Mouse (Mus musculus) lung, adult 2 months (tissue): ENCODE results near the gene Ryr3. TPM values are rescaled to one million over a fixed set of nuclear protein-coding genes. Genes with fewer than 3 reads are reported as not detected.

Experiments used
- DNase-seq: peaks from one replicate; pipeline ENCODE4 v3.0.0; 2022
- H3K4me1 ChIP-seq: fragments of 200-500 bp; 2 replicates; pipeline ENCODE4 v1.6.1; 2011; ENCODE audit warnings: low read length; ENCODE audit not compliant: control insufficient read depth, insufficient read depth
- H3K4me3 ChIP-seq: fragments of 200-500 bp; replicated peaks from 2 replicates; pipeline ENCODE3; 2011; ENCODE audit warnings: low read depth, mild to moderate bottlenecking, control low read depth, low read length; ENCODE audit errors: extremely low read depth
- CTCF ChIP-seq: fragments of 200-500 bp; IDR thresholded peaks from 2 replicates; pipeline ENCODE4 v1.5.1; 2011; ENCODE audit warnings: mild to moderate bottlenecking, low read length, control low read depth; ENCODE audit not compliant: insufficient read depth
- POLR2A ChIP-seq: fragments of 200-500 bp; IDR thresholded peaks from 2 replicates; pipeline ENCODE4 v1.6.1; 2011; ENCODE audit warnings: low read depth, mild to moderate bottlenecking, control low read depth, low read length, borderline replicate concordance; ENCODE audit errors: extremely low read depth
- WGBS: fragments of 180-500 bp; shearing (Covaris S2); methylation state at CpG from one replicate; pipeline ENCODE4 v1.1.7; 2018; 5-methylcytosine and 5-hydroxymethylcytosine counted together
- polyA plus RNA-seq: library from polyadenylated mRNA; depleted of rRNA; stranded (reverse); fragments of >200 nt; gene quantifications from 2 replicates; pipeline ENCODE4 v1.2.3, GENCODE M21; 2012; rRNA removed

Gene Ryr3
- polyA plus RNA-seq, 1 experiment = 0.79 TPM

DNA sequence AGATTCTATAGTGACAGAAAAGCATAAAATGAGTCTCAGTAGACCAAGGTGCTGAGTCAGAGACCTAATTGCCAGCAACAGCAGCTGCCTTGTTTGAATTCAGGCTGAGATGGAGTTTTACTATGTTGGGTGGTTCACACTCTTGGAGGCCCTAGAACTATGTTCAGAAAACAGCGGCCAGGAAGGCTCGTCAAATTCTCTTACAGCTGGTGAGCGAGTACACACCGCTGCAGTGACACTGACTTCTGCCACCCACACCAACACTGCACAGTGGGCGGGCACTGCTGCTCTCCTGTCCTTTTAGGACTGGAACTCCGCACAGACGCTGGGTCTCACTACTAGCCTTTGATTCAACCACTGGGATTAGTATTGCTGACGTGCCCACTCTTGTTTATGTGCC is 614.4 kb downstream of the Ryr3 start:
- no peak for TF ChIP-seq POLR2A
- no peak for TF ChIP-seq CTCF
- Histone ChIP-seq H3K4me3 (no peak overlapping the region), H3K4me1 (no peaks in the 10 kb centered on the region)
- 65% methylated on average over 8 of the region's 8 CpGs for WGBS
- no peak for DNase-seq

- Histone ChIP-seq H3K4me3 (no peak overlapping the region), H3K4me1 (no peaks in the 10 kb centered on the region)
- WGBS = 71% methylated on average over 10 of the region's 10 CpGs
- DNase-seq = no peak
- no peak for TF ChIP-seq POLR2A
- TF ChIP-seq CTCF = no peak
These were observed 616.7 kb downstream of the Ryr3 start for GRCm38 (mm10) chr2:112600222-112600621.

GRCm38 (mm10) chr2:112597064-112597463 is 619.8 kb downstream of the Ryr3 start:
- WGBS = 39% methylated on average over 1 of the region's 1 CpGs
- no peak for DNase-seq
- TF ChIP-seq POLR2A (no peak), CTCF (no peak)
- Histone ChIP-seq H3K4me1 (no peaks in the 10 kb centered on the region; the same call in 1 of the 2 replicates), H3K4me3 (no peak overlapping the region)

DNA sequence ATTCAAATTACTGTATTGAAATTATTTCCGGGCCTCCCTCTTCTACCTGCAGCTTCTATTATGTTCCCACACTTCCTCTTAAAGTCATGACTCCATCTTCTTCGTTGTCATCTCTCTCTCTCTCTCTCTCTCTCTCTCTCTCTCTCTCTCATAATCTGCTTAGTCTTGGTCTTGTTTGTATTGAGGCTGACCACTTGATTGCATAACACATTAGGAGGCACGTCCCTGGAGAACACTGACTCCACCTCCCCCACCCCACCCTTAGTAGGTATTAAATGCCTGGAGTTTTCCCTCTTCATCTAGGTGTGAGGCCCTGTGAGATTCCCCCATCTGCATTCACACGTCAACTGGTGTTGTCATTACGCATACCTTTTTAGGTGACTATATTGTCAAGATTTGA is 620.5 kb downstream of the Ryr3 start:
- no peak for TF ChIP-seq POLR2A
- no peak for TF ChIP-seq CTCF
- Histone ChIP-seq H3K4me3 (no peak overlapping the region), H3K4me1 (no peaks in the 10 kb centered on the region; the same call in 1 of the 2 replicates)
- no peak for DNase-seq
- WGBS = 67% methylated on average over 5 of the region's 5 CpGs

DNA sequence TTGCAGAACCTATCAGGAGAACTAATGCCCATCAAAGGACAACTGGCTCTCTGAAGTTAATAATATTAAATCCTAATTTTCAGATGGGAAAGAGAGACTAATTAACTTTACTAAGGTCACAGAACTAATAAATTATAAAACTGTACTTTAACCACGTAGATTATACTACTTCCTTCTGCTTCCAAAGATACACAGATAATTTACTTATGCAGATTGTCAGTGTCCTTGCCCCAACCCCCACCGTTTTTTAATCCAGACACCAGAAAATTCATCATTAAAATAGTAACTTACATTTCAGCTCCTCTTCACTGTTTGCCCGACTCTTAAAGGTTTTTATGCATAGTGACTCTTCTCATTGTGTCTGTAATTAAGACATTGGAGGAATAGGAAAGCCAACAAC is 621.1 kb downstream of the Ryr3 start:
- Histone ChIP-seq H3K4me3 (no peak overlapping the region), H3K4me1 (peaks cover 3% of the 10 kb centered on the region; the same call in 1 of the 2 replicates)
- no peak for DNase-seq
- WGBS = 80% methylated on average over 3 of the region's 3 CpGs
- TF ChIP-seq POLR2A = no peak
- no peak for TF ChIP-seq CTCF

GRCm38 (mm10) chr2:112593781-112594180 is 623.1 kb downstream of the Ryr3 start:
- H3K4me3 ChIP-seq = no peak overlapping the region
- peaks cover 3% of the 10 kb centered on the region; the same call in 1 of the 2 replicates for H3K4me1 ChIP-seq
- DNase-seq = no peak
- no peak for TF ChIP-seq CTCF
- TF ChIP-seq POLR2A = no peak
- WGBS = 91% methylated on average over 2 of the region's 2 CpGs

- WGBS = 61% methylated on average over 2 of the region's 2 CpGs
- TF ChIP-seq CTCF (no peak), POLR2A (no peak)
- no peak for DNase-seq
- Histone ChIP-seq H3K4me3 (no peak overlapping the region), H3K4me1 (peaks cover 3% of the 10 kb centered on the region; the same call in 1 of the 2 replicates)
These were observed 623.6 kb downstream of the Ryr3 start for GRCm38 (mm10) chr2:112593322-112593721.

GRCm38 (mm10) chr2:112591451-112591871 is 625.4 kb downstream of the Ryr3 start:
- Histone ChIP-seq H3K4me3 (no peak overlapping the region), H3K4me1 (peaks cover 3% of the 10 kb centered on the region; the same call in 1 of the 2 replicates)
- 26% methylated on average over 6 of the region's 6 CpGs for WGBS
- no peak for DNase-seq
- no peak for TF ChIP-seq POLR2A
- TF ChIP-seq CTCF = no peak

DNA sequence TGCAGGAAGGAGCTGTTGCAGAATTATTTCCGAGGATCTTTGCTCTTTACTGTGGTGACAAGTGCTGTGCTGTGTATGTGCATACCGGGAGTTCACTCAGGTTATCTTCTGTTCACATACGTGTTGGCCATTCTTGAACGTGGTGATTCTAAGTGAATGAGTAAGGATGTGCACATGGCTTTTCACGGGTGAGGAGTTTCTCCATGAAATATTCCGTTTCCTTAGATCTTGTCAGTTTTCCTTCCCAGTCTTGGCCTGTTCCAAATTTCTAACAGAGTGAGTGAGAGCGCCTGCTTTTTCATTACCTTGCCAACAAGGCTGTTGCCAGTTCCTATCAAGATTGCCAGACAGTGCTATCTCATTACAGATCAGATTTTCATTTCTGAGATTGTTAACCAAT is 625.9 kb downstream of the Ryr3 start:
- Histone ChIP-seq H3K4me3 (no peak overlapping the region), H3K4me1 (peaks cover 3% of the 10 kb centered on the region; the same call in 1 of the 2 replicates)
- no peak for TF ChIP-seq CTCF
- no peak for DNase-seq
- WGBS = 54% methylated on average over 7 of the region's 7 CpGs

Other genes with a start within 250 kb of the Ryr3 start
- gene Tmco5b, start 68.6 kb upstream of the Ryr3 start, polyA plus RNA-seq = not detected in 2 replicates
- gene Fmn1, start 110.6 kb upstream of the Ryr3 start, polyA plus RNA-seq = 1.00 and 1.3 TPM in 2 replicates